Mouse (Mus musculus) intestine, embryonic 16.5 days (tissue): ENCODE data around the gene Hoxb5. TPM values are rescaled to one million over a fixed set of nuclear protein-coding genes. Genes with fewer than 3 reads are reported as not detected.

Experiments
- ATAC-seq: fragments of 200-750 bp; cut with Nextera tagmentation; 2 replicates; pipeline ENCODE4 v1.8.0; 2017; ENCODE audit warnings: moderate TSS enrichment, moderate library complexity
- H3K27ac ChIP-seq: fragments of 300-500 bp; sonication (generic); 2 replicates; pipeline ENCODE4 v1.5.1; 2014; ENCODE audit warnings: mild to moderate bottlenecking, low read length
- H3K27me3 ChIP-seq: fragments of 300-500 bp; sonication (generic); replicated peaks from 2 replicates; pipeline ENCODE4 v1.6.1; 2014; ENCODE audit warnings: low read length, control low read depth, mixed read lengths; ENCODE audit not compliant: control insufficient read depth, insufficient read depth
- H3K36me3 ChIP-seq: fragments of 300-500 bp; sonication (generic); 2 replicates; pipeline ENCODE4 v1.6.1; 2014; ENCODE audit warnings: low read length, control low read depth; ENCODE audit not compliant: control insufficient read depth, insufficient read depth
- H3K4me1 ChIP-seq: fragments of 300-500 bp; sonication (generic); 2 replicates; pipeline ENCODE4 v1.6.1; 2014; ENCODE audit warnings: low read length, control low read depth, mixed read lengths; ENCODE audit not compliant: control insufficient read depth, insufficient read depth
- H3K4me2 ChIP-seq: fragments of 300-500 bp; sonication (generic); 2 replicates; pipeline ENCODE4 v1.6.1; 2014; ENCODE audit warnings: low read depth, low read length, control low read depth
- H3K4me3 ChIP-seq: fragments of 300-500 bp; sonication (generic); 2 replicates; pipeline ENCODE4 v1.5.1; 2014; ENCODE audit warnings: mild to moderate bottlenecking, low read length
- H3K9ac ChIP-seq: fragments of 300-500 bp; sonication (generic); 2 replicates; pipeline ENCODE4 v1.6.1; 2014; ENCODE audit warnings: low read depth, low read length
- H3K9me3 ChIP-seq: fragments of 300-500 bp; sonication (generic); 2 replicates; pipeline ENCODE4 v1.6.1; 2016; ENCODE audit warnings: low read length, control low read depth; ENCODE audit not compliant: control insufficient read depth
- WGBS: fragments of 180-500 bp; shearing (Covaris S2); extraction: QIAGEN DNeasy Blood & Tissue Kit; methylation state at CpG from one replicate; pipeline ENCODE4 v1.1.7; 2014; 5-methylcytosine and 5-hydroxymethylcytosine counted together
- polyA plus RNA-seq: library from polyadenylated mRNA; unstranded; fragments of >200 nt; fragmentation: Nextera tagmentation; extraction: Ambion mirVana; gene quantifications from 2 replicates; pipeline ENCODE4 v1.2.1, GENCODE M21; 2015

The Hoxb5 gene
- polyA plus RNA-seq, 1 experiment from 2014 or later = 28.7 TPM

DNA sequence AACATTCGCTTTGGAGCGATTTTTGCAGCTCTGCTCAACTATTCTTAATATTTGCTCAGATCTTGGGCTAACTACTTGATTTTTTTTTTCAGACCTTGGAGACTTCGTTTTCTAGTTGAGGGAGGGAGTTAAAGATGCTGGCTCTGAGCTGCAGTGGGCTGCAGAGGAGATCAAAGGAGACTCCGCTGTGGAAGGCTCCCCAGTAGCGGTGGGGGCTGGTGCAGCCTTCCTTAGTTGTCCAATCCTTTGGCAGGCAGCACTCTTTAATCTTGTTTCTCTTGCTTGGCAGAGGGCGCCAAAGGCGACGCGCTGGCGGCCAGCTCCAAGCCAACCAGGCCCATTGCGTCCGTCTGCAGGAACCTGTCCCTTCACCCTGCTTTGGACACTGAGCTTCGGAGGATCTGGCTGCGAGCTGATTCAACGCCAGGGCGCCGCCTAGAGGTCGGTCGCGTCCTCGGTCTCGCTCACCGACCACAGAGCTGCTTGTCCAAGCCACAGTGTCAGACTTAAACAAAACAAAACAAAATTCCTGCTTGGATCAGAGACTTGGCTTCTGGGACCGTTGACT, 41.7 kb upstream of the Hoxb5 start:
- H3K9me3 ChIP-seq = no peaks in the 10 kb centered on the region
- peaks cover 5% of the 10 kb centered on the region; the same call in 1 of the 2 replicates for H3K4me1 ChIP-seq
- H3K36me3 ChIP-seq = no peaks in the 10 kb centered on the region
- H3K9ac ChIP-seq = no peak overlapping the region
- H3K27ac ChIP-seq = no peak overlapping the region
- peaks cover 87% of the 10 kb centered on the region for H3K27me3 ChIP-seq
- no peak overlapping the region for H3K4me3 ChIP-seq
- 0 out of 2 replicates have a peak, but pooled peaks have one; percentile 34 for ATAC-seq
- H3K4me2 ChIP-seq = no peak overlapping the region
- WGBS = 3% methylated on average over 24 of the region's 24 CpGs

- Histone ChIP-seq H3K4me2 (no peak overlapping the region), H3K27ac (no peak overlapping the region), H3K36me3 (no peaks in the 10 kb centered on the region), H3K9ac (no peak overlapping the region), H3K4me1 (peaks cover 5% of the 10 kb centered on the region; the same call in 1 of the 2 replicates), H3K4me3 (no peak overlapping the region), H3K27me3 (peaks cover 88% of the 10 kb centered on the region), H3K9me3 (no peaks in the 10 kb centered on the region)
- 12% methylated on average over 6 of the region's 6 CpGs for WGBS
- no peak for ATAC-seq
Measured at GRCm38 (mm10) chr11:96262262-96262830, 40.8 kb upstream of the Hoxb5 start.

DNA sequence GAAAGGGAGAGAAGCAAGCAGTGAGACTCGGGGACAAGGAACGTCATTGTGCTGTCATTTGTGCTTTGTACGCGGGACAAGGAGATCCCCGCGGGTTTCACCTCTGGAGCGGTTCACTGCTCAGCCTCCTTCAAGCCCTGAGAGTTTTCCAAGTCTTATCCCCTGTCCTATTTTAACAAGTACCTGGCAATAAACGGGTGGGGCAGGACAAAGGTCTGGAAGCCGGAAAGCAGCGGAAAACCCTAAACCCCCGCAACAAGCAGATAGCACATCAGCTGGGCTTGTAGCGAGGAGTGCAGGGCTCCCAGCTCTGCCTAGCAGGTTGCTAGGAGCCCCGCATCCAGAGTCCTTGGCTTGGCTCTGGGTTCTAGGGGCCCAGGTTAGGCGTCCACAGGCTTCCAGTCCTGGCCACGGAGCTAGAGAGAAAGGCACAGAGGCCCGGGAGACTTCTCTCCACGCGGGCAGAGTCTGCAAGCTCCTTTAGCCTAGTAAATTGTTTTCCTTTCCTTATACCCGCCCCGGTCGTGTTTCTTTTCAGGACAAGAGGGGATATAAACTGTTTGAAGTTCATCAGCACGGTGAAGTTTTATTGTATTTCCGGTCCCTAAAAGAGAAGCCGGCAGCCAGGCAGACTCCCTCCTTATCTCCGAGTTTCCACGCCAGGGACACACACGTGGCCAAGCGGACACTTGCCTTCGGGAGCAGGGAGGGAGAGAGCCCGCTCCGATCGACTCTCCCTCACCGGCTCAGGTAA, 39.3 kb upstream of the Hoxb5 start:
- ATAC-seq = no peak
- H3K4me2 ChIP-seq = no peak overlapping the region; the same call in 1 of the 2 replicates
- 2% methylated on average over 33 of the region's 33 CpGs for WGBS
- no peaks in the 10 kb centered on the region for H3K36me3 ChIP-seq
- H3K4me3 ChIP-seq = no peak overlapping the region
- H3K9me3 ChIP-seq = no peaks in the 10 kb centered on the region
- H3K9ac ChIP-seq = no peak overlapping the region
- no peak overlapping the region for H3K27ac ChIP-seq
- peaks cover 88% of the 10 kb centered on the region for H3K27me3 ChIP-seq
- H3K4me1 ChIP-seq = peaks cover 5% of the 10 kb centered on the region; the same call in 1 of the 2 replicates

- Histone ChIP-seq H3K36me3 (no peaks in the 10 kb centered on the region), H3K4me3 (no peak overlapping the region), H3K27ac (no peak overlapping the region), H3K9ac (no peak overlapping the region), H3K9me3 (no peaks in the 10 kb centered on the region), H3K4me1 (peaks cover 5% of the 10 kb centered on the region; the same call in 1 of the 2 replicates), H3K27me3 (peaks cover 88% of the 10 kb centered on the region), H3K4me2 (no peak overlapping the region)
- no peak for ATAC-seq
- 19% methylated on average over 8 of the region's 8 CpGs for WGBS
Measured at GRCm38 (mm10) chr11:96264390-96265020, 38.6 kb upstream of the Hoxb5 start.

- Histone ChIP-seq H3K9me3 (no peaks in the 10 kb centered on the region), H3K4me2 (no peak overlapping the region), H3K27ac (no peak overlapping the region), H3K4me3 (no peak overlapping the region), H3K4me1 (peaks cover 10% of the 10 kb centered on the region), H3K9ac (no peak overlapping the region), H3K27me3 (peaks cover 88% of the 10 kb centered on the region), H3K36me3 (no peaks in the 10 kb centered on the region)
- 17% methylated on average over 7 of the region's 7 CpGs for WGBS
- peak; percentile 40; the same call in 1 of the 2 replicates for ATAC-seq
Measured at GRCm38 (mm10) chr11:96265954-96266353, 37.2 kb upstream of the Hoxb5 start.

- Histone ChIP-seq H3K27ac (no peak overlapping the region), H3K36me3 (no peaks in the 10 kb centered on the region), H3K4me3 (no peak overlapping the region), H3K9me3 (no peaks in the 10 kb centered on the region), H3K4me1 (peaks cover 16% of the 10 kb centered on the region), H3K27me3 (peaks cover 88% of the 10 kb centered on the region), H3K9ac (no peak overlapping the region), H3K4me2 (no peak overlapping the region)
- WGBS = 32% methylated on average over 7 of the region's 7 CpGs
- no peak for ATAC-seq
Measured at GRCm38 (mm10) chr11:96267021-96267920, 35.9 kb upstream of the Hoxb5 start.

GRCm38 (mm10) chr11:96268031-96268745, 34.9 kb upstream of the Hoxb5 start:
- Histone ChIP-seq H3K4me2 (no peak overlapping the region), H3K4me1 (peaks cover 16% of the 10 kb centered on the region), H3K27me3 (peaks cover 88% of the 10 kb centered on the region), H3K36me3 (no peaks in the 10 kb centered on the region), H3K27ac (no peak overlapping the region), H3K4me3 (no peak overlapping the region), H3K9ac (no peak overlapping the region), H3K9me3 (no peaks in the 10 kb centered on the region)
- 5% methylated on average over 1 of the region's 1 CpGs for WGBS
- ATAC-seq = no peak

- H3K9ac ChIP-seq = no peak overlapping the region
- no peak for ATAC-seq
- H3K9me3 ChIP-seq = no peaks in the 10 kb centered on the region
- H3K4me1 ChIP-seq = peaks cover 16% of the 10 kb centered on the region
- no peak overlapping the region for H3K4me2 ChIP-seq
- H3K27ac ChIP-seq = no peak overlapping the region
- WGBS = 2% methylated on average over 19 of the region's 19 CpGs
- no peaks in the 10 kb centered on the region for H3K36me3 ChIP-seq
- peaks cover 89% of the 10 kb centered on the region for H3K27me3 ChIP-seq
- H3K4me3 ChIP-seq = peak overlapping the region; percentile 9; the same call in 1 of the 2 replicates
Measured at GRCm38 (mm10) chr11:96269869-96270268, 33.3 kb upstream of the Hoxb5 start.
